Mouse (Mus musculus) limb, embryonic 15.5 days (tissue): ENCODE measurements around the gene Anxa8. TPM values are rescaled to one million over a fixed set of nuclear protein-coding genes. Genes with fewer than 3 reads are reported as not detected.
A peak's percentile ranks its signal among the peaks of the same experiment; 100 is the strongest.

ENCODE experiments used
- ATAC-seq: fragments of 200-750 bp; cut with Nextera tagmentation; 2 replicates; pipeline ENCODE4 v1.8.0; 2017; ENCODE audit warnings: low read depth, moderate TSS enrichment; ENCODE audit not compliant: insufficient number of reproducible peaks, low FRiP score, low TSS enrichment
- H3K27ac ChIP-seq: fragments of 300-500 bp; sonication (generic); 2 replicates; pipeline ENCODE4 v1.5.1; 2015; ENCODE audit warnings: moderate library complexity, mild to moderate bottlenecking, inconsistent platforms
- H3K27me3 ChIP-seq: fragments of 300-500 bp; sonication (generic); 2 replicates; pipeline ENCODE4 v1.6.1; 2015; ENCODE audit warnings: inconsistent platforms
- H3K36me3 ChIP-seq: fragments of 300-500 bp; sonication (generic); 2 replicates; pipeline ENCODE4 v1.6.1; 2015; ENCODE audit warnings: inconsistent platforms
- H3K4me1 ChIP-seq: fragments of 300-500 bp; sonication (generic); 2 replicates; pipeline ENCODE4 v1.6.1; 2015; ENCODE audit warnings: inconsistent platforms
- H3K4me2 ChIP-seq: fragments of 300-500 bp; sonication (generic); 2 replicates; pipeline ENCODE4 v1.6.1; 2015; ENCODE audit warnings: mild to moderate bottlenecking, inconsistent platforms
- H3K4me3 ChIP-seq: fragments of 300-500 bp; sonication (generic); 2 replicates; pipeline ENCODE4 v1.5.1; 2015; ENCODE audit warnings: mild to moderate bottlenecking, inconsistent platforms
- H3K9ac ChIP-seq: fragments of 300-500 bp; sonication (generic); 2 replicates; pipeline ENCODE4 v1.6.1; 2015; ENCODE audit warnings: inconsistent platforms
- H3K9me3 ChIP-seq: fragments of 300-500 bp; sonication (generic); 2 replicates; pipeline ENCODE4 v1.6.1; 2016; ENCODE audit warnings: inconsistent platforms
- WGBS: fragments of 180-500 bp; shearing (Covaris S2); methylation state at CpG from one replicate; pipeline ENCODE4 v1.1.7; 2015; 5-methylcytosine and 5-hydroxymethylcytosine counted together
- polyA plus RNA-seq: library from polyadenylated mRNA; unstranded; fragments of >200 nt; fragmentation: Nextera tagmentation; extraction: Ambion mirVana; gene quantifications from 2 replicates; pipeline ENCODE4 v1.2.1, GENCODE M21; 2015

The Anxa8 gene
- polyA plus RNA-seq, 1 experiment from 2014 or later: 75.7 TPM

GRCm38 (mm10) chr14:34089796-34090195 is 4.0 kb downstream of the Anxa8 start:
- H3K4me2 ChIP-seq: no peak overlapping the region
- no peak for ATAC-seq
- no peak overlapping the region for H3K27ac ChIP-seq
- no peaks in the 10 kb centered on the region for H3K27me3 ChIP-seq
- H3K9ac ChIP-seq: no peak overlapping the region
- no peaks in the 10 kb centered on the region for H3K9me3 ChIP-seq
- H3K4me1 ChIP-seq: peaks cover 30% of the 10 kb centered on the region
- H3K4me3 ChIP-seq: no peak overlapping the region
- WGBS: 79% methylated on average over 8 of the region's 8 CpGs
- H3K36me3 ChIP-seq: no peaks in the 10 kb centered on the region

GRCm38 (mm10) chr14:34091475-34091874 is 5.7 kb downstream of the Anxa8 start:
- Histone ChIP-seq H3K36me3 (no peaks in the 10 kb centered on the region), H3K27ac (no peak overlapping the region), H3K4me1 (peaks cover 24% of the 10 kb centered on the region), H3K4me3 (no peak overlapping the region), H3K9me3 (no peaks in the 10 kb centered on the region), H3K4me2 (no peak overlapping the region), H3K9ac (no peak overlapping the region), H3K27me3 (no peaks in the 10 kb centered on the region)
- WGBS: 84% methylated on average over 5 of the region's 5 CpGs
- no peak for ATAC-seq

DNA sequence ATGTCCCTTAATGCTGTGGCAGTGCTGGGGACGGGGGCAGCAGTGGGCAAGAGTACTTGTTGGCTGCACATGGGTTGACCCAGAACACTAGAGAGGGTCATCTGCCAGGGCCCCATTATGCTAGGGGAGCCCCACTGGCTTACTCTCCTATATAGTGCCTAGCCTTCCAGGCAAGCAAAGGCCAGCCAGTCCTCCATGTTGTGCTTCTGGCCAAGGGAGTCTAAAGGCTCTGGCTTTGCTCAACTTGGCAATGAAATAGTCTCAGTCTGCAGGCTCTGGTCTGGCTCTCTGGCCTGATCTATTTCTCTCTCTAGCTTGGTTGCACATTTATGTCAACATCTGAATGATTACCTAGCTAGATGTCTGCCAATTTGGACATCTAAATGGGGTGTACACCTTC is 7.1 kb downstream of the Anxa8 start:
- no peak overlapping the region for H3K4me3 ChIP-seq
- no peak overlapping the region for H3K27ac ChIP-seq
- H3K27me3 ChIP-seq: no peaks in the 10 kb centered on the region
- no peaks in the 10 kb centered on the region for H3K36me3 ChIP-seq
- H3K9ac ChIP-seq: no peak overlapping the region
- H3K4me1 ChIP-seq: peaks cover 15% of the 10 kb centered on the region
- H3K4me2 ChIP-seq: no peak overlapping the region
- ATAC-seq: no peak
- H3K9me3 ChIP-seq: no peaks in the 10 kb centered on the region
- WGBS: 95% methylated on average over 1 of the region's 1 CpGs

DNA sequence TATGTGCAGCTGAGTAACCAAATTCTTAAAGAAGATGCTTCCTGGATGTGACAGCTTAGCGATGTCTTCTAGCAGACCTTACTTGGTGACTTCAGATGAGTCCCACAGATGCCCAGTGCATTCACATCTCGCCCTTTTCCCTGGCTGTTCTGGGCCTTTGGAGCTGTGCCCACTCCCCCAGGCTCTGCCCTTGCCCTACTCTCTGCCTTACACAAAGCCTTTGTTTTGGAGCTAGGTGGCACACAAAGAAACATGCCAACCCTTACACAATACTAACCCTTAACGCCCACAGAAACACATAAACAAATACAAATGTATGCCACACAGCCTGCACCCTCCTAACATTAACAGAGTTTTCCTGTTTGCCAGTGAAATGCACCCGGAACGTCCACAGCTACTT is 10.4 kb downstream of the Anxa8 start:
- WGBS: 81% methylated on average over 5 of the region's 5 CpGs
- Histone ChIP-seq H3K4me1 (no peaks in the 10 kb centered on the region), H3K36me3 (no peaks in the 10 kb centered on the region), H3K4me3 (no peak overlapping the region), H3K27ac (no peak overlapping the region), H3K9me3 (no peaks in the 10 kb centered on the region), H3K9ac (no peak overlapping the region), H3K27me3 (no peaks in the 10 kb centered on the region), H3K4me2 (no peak overlapping the region)
- no peak for ATAC-seq

GRCm38 (mm10) chr14:34102601-34103000 is 16.8 kb downstream of the Anxa8 start, which contains the start of gene A630023A22Rik:
Gene A630023A22Rik, minus strand, starts transcription at chr14:34102754.
- Histone ChIP-seq H3K4me1 (peaks cover 20% of the 10 kb centered on the region), H3K27ac (0 out of 2 replicates have a peak within 1 kb of the TSS, but pooled peaks have one; percentile 35), H3K27me3 (no peaks in the 10 kb centered on the region), H3K36me3 (no peaks in the 10 kb centered on the region), H3K4me2 (no peak within 1 kb of the TSS), H3K4me3 (no peak within 1 kb of the TSS), H3K9me3 (no peaks in the 10 kb centered on the region), H3K9ac (no peak within 1 kb of the TSS)
- WGBS: 42% methylated on average over 5 of the region's 5 CpGs
- no peak for ATAC-seq

DNA sequence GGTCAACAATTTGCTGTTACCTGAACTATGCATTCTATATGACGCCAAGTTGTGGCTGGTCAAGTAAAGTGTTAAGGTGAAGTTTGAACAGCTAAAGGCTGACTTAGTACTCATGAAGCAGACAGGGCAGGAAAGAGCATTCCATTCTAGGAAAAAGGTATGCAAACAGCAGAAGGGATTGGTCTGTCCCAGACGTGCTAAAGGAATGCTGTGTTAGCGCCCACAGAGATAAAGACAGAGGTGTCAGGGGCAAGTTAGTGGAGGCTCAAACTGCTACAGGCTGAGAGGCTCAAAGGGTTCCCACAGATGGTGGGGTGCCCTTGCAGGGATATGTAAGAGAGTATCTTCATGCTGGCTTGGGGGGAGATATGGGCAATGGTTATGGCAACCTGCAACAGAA is 18.1 kb downstream of the Anxa8 start:
- H3K9me3 ChIP-seq: no peaks in the 10 kb centered on the region
- no peak overlapping the region for H3K27ac ChIP-seq
- WGBS: 64% methylated on average over 3 of the region's 3 CpGs
- no peaks in the 10 kb centered on the region for H3K36me3 ChIP-seq
- H3K4me2 ChIP-seq: no peak overlapping the region
- ATAC-seq: no peak
- H3K27me3 ChIP-seq: no peaks in the 10 kb centered on the region
- no peak overlapping the region for H3K9ac ChIP-seq
- no peak overlapping the region for H3K4me3 ChIP-seq
- H3K4me1 ChIP-seq: peaks cover 20% of the 10 kb centered on the region

- WGBS: 22% methylated on average over 8 of the region's 8 CpGs
- no peak for ATAC-seq
- no peaks in the 10 kb centered on the region for H3K9me3 ChIP-seq
Measured at GRCm38 (mm10) chr14:34104892-34105291, 19.1 kb downstream of the Anxa8 start.

DNA sequence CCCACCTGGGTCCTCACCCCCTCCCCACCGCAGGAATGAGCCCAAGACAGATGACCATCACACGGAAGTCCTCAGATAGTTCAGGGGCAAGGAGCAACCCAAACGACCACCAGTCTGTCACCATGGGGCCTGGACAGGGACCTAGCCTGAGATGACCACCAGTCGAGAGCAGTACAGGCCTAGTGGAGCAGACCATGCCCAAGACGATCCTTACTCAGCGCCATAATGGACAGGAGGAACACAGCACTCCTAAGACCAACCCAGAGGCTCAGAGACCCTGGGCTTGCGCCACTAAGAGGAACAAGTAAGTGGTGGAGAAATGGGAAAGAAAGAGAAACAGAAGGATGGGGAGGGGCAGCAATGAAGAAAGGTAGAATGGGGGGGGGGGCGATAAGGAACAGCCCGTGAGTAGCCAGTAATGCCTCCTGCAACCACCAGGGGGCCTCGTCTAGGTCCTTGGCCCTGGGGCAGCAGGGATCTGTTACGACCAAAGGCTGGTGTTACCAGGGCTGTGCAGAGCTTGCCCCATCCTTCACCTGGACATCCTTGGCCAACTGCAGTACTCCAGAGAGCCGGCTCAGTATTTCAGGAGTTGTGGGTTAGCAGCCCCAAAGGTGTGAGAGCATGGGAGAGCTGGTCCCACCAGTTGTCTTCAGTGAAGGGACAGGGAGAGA is 20.7 kb downstream of the Anxa8 start:
- Histone ChIP-seq H3K4me2 (no peak overlapping the region), H3K36me3 (no peaks in the 10 kb centered on the region), H3K27ac (no peak overlapping the region), H3K27me3 (no peaks in the 10 kb centered on the region), H3K4me1 (peaks cover 20% of the 10 kb centered on the region), H3K4me3 (no peak overlapping the region), H3K9ac (no peak overlapping the region), H3K9me3 (no peaks in the 10 kb centered on the region)
- WGBS: 59% methylated on average over 12 of the region's 12 CpGs
- no peak for ATAC-seq

More at GRCm38 (mm10) chr14:34104892-34105291, 19.1 kb downstream of the Anxa8 start:
- Histone ChIP-seq H3K9ac (no peak overlapping the region), H3K4me1 (peaks cover 20% of the 10 kb centered on the region), H3K4me2 (no peak overlapping the region), H3K27ac (no peak overlapping the region), H3K27me3 (no peaks in the 10 kb centered on the region), H3K4me3 (no peak overlapping the region), H3K36me3 (no peaks in the 10 kb centered on the region)

GRCm38 (mm10) chr14:34107594-34107993 is 21.8 kb downstream of the Anxa8 start:
- no peak overlapping the region for H3K27ac ChIP-seq
- H3K9me3 ChIP-seq: no peaks in the 10 kb centered on the region
- no peaks in the 10 kb centered on the region for H3K27me3 ChIP-seq
- ATAC-seq: no peak
- H3K36me3 ChIP-seq: no peaks in the 10 kb centered on the region
- no peak overlapping the region for H3K4me2 ChIP-seq
- H3K9ac ChIP-seq: no peak overlapping the region
- H3K4me1 ChIP-seq: peaks cover 17% of the 10 kb centered on the region
- no peak overlapping the region for H3K4me3 ChIP-seq
- WGBS: 73% methylated on average over 4 of the region's 4 CpGs

DNA sequence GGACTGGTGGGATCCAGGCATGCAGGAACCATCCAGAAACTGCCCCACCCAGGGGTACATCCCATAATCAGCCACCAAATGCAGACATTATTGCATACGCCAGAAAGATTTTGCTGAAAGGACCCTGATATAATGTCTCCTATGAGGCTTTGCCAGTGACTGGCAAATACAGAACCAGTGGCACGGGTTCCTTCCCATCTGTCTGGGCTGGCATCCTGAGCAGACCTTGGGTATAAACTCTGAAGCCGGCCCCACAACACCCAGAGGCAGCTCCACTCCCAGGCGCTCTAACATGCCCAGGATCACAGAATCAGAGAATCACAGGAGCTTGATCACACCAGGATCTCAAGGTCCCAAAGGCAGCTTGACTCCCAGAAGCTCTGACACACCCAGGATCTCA is 28.5 kb downstream of the Anxa8 start:
- WGBS: 80% methylated on average over 4 of the region's 4 CpGs
- Histone ChIP-seq H3K4me3 (no peak overlapping the region), H3K9me3 (no peaks in the 10 kb centered on the region), H3K27ac (no peak overlapping the region), H3K4me2 (no peak overlapping the region), H3K4me1 (no peaks in the 10 kb centered on the region), H3K9ac (no peak overlapping the region), H3K36me3 (no peaks in the 10 kb centered on the region), H3K27me3 (no peaks in the 10 kb centered on the region)
- ATAC-seq: no peak

- no peaks in the 10 kb centered on the region for H3K36me3 ChIP-seq
- WGBS: 69% methylated on average over 7 of the region's 7 CpGs
- no peak overlapping the region for H3K4me2 ChIP-seq
- no peak overlapping the region for H3K27ac ChIP-seq
- H3K27me3 ChIP-seq: no peaks in the 10 kb centered on the region
- no peak for ATAC-seq
- H3K4me3 ChIP-seq: no peak overlapping the region
- no peaks in the 10 kb centered on the region for H3K9me3 ChIP-seq
- H3K4me1 ChIP-seq: no peaks in the 10 kb centered on the region
- no peak overlapping the region for H3K9ac ChIP-seq
Measured at GRCm38 (mm10) chr14:34119046-34119723, 33.4 kb downstream of the Anxa8 start.

- Histone ChIP-seq H3K4me3 (no peak overlapping the region), H3K9me3 (no peaks in the 10 kb centered on the region), H3K4me1 (no peaks in the 10 kb centered on the region), H3K4me2 (no peak overlapping the region), H3K36me3 (no peaks in the 10 kb centered on the region), H3K27ac (no peak overlapping the region), H3K9ac (no peak overlapping the region), H3K27me3 (no peaks in the 10 kb centered on the region)
- no peak for ATAC-seq
- WGBS: 73% methylated on average over 12 of the region's 12 CpGs
Measured at GRCm38 (mm10) chr14:34120016-34120910, 34.5 kb downstream of the Anxa8 start.
